Mouse (Mus musculus): ENCODE measurements at regions not wholly inside any gene's neighbourhood (a gene's known extent, or its start where the extent isn't known, plus 50 kb on each side); places are given as distances from the start of the nearest gene placed in this dataset.
A peak's percentile ranks its signal among the peaks of the same experiment; 100 is the strongest.

DNA sequence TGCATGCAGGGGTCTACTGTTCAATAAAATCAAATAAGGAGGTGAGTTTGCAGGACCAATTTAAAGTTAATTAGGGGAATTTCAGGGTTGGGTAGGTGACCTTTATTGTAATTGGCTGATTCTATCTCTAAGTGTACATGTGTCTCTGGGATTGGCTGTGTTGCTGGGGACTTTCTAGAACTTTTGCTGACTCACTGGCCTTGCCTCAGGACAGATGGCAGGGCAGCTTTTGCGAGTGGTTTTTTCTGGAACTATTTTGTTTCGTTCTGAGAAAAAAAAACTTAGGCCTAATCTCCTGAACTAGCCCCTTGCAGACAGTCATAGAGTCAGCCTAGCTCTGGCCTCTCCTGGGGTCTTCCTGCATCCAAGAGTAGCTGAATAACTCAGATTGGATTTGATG is 249.3 kb upstream of the Mdga2 start:
- Histone ChIP-seq H3K27ac (ENCODE audit: low read depth, low read length) (no peak overlapping the region), H3K4me2 (ENCODE audit: low read depth) (no peak overlapping the region), H3K9me3 (ENCODE audit: control insufficient read depth, low read length) (no peaks in the 10 kb centered on the region), H3K36me3 (ENCODE audit: control insufficient read depth, insufficient read depth, low read length) (no peaks in the 10 kb centered on the region), H3K4me3 (ENCODE audit: low read depth, low read length) (no peak overlapping the region), H3K9ac (ENCODE audit: low read length) (no peak overlapping the region), H3K4me1 (ENCODE audit: control insufficient read depth, insufficient read depth, low read length) (no peaks in the 10 kb centered on the region), H3K27me3 (ENCODE audit: control insufficient read depth, insufficient read depth, low read length) (no peaks in the 10 kb centered on the region)
- ATAC-seq (ENCODE audit: insufficient read depth, low FRiP score, low TSS enrichment) (no peak), DNase-seq (ENCODE audit: low spot score) (no peak)
- 74% methylated on average over 2 of the region's 2 CpGs for WGBS

DNA sequence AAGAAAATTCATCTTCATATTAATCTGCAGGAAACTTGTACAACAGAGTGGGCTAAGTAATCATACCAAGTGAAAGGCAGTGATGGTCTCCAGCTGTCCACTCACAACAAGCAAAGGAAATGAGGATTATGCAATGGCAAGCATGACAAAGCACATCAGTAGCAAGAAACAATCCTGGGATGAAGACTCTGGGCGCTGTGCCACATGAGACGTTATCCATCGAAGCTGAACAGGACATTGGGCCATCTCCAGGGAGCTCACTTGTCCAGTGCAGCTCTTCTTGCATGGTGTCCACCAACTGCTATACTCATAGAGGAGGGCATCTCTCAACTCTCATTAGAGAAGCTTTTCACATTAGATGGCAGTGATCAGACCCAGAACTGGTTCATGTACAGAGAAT is 248.7 kb upstream of the Mdga2 start:
- Histone ChIP-seq H3K9ac (ENCODE audit: low read length) (no peak overlapping the region), H3K4me2 (ENCODE audit: low read depth) (no peak overlapping the region), H3K9me3 (ENCODE audit: control insufficient read depth, low read length) (no peaks in the 10 kb centered on the region), H3K27ac (ENCODE audit: low read depth, low read length) (no peak overlapping the region), H3K4me1 (ENCODE audit: control insufficient read depth, insufficient read depth, low read length) (no peaks in the 10 kb centered on the region), H3K27me3 (ENCODE audit: control insufficient read depth, insufficient read depth, low read length) (no peaks in the 10 kb centered on the region), H3K36me3 (ENCODE audit: control insufficient read depth, insufficient read depth, low read length) (no peaks in the 10 kb centered on the region), H3K4me3 (ENCODE audit: low read depth, low read length) (no peak overlapping the region)
- 83% methylated on average over 3 of the region's 3 CpGs for WGBS
- ATAC-seq (ENCODE audit: insufficient read depth, low FRiP score, low TSS enrichment) (no peak), DNase-seq (ENCODE audit: low spot score) (no peak)

DNA sequence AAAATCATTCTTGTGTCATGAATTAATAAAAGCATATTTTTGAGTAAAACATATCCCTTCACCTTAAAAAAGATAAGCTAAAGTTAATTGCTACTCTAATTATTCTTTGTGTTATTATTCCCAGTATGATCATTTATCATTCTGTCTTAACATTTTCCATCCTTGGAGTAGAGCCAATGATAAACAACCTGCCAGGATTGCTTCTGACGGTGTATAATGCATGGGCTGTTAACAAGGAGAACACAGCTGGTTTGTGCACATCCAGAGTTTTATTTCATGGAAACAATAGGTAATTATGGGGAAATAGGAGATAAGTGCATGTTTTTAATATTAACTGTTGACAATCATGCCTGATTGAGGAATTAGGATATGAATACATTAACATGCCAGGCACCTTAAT is 226.8 kb upstream of the Mdga2 start:
- no peak overlapping the region for H3K9ac ChIP-seq (ENCODE audit: low read length)
- no peaks in the 10 kb centered on the region for H3K4me1 ChIP-seq (ENCODE audit: control insufficient read depth, insufficient read depth, low read length)
- H3K27me3 ChIP-seq (ENCODE audit: control insufficient read depth, insufficient read depth, low read length): no peaks in the 10 kb centered on the region
- ATAC-seq (ENCODE audit: insufficient read depth, low FRiP score, low TSS enrichment) (no peak), DNase-seq (ENCODE audit: low spot score) (no peak)
- H3K36me3 ChIP-seq (ENCODE audit: control insufficient read depth, insufficient read depth, low read length): no peaks in the 10 kb centered on the region
- H3K9me3 ChIP-seq (ENCODE audit: control insufficient read depth, low read length): no peaks in the 10 kb centered on the region
- H3K4me2 ChIP-seq (ENCODE audit: low read depth): no peak overlapping the region
- H3K4me3 ChIP-seq (ENCODE audit: low read depth, low read length): no peak overlapping the region
- no peak overlapping the region for H3K27ac ChIP-seq (ENCODE audit: low read depth, low read length)
- WGBS: 60% methylated on average over 1 of the region's 1 CpGs

DNA sequence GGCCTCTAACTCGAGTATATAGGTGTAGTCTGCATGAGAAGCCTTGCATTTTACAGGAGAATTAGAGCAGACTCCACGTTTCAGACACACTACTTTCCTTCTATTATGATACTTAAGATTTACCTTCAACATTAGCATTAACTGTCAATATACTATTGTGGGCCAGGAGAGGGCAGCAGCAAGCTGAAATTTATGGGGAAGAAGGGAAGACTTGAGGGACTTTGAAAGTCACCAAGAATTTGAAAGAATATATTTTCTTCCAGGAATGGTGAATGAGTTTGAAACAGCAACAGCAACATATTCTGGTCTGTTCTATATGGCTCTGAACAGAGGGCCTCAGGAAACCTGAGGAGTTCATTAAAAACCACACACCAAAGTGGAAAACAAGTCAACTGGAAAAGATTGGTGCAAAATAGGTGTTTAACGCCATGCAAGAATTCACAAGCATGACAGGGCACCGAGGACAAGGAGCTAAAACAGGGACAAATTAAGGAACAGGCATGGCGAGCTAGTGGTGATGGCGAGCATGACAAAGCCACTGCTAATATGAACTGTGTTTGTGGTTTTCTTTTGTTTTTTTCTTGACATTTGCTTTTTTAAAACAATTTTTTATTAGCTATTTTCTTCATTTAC is 208.1 kb upstream of the Mdga2 start:
- Histone ChIP-seq H3K36me3 (ENCODE audit: control insufficient read depth, insufficient read depth, low read length) (no peaks in the 10 kb centered on the region), H3K4me1 (ENCODE audit: control insufficient read depth, insufficient read depth, low read length) (no peaks in the 10 kb centered on the region), H3K9ac (ENCODE audit: low read length) (no peak overlapping the region), H3K9me3 (ENCODE audit: control insufficient read depth, low read length) (no peaks in the 10 kb centered on the region), H3K4me3 (ENCODE audit: low read depth, low read length) (no peak overlapping the region), H3K27me3 (ENCODE audit: control insufficient read depth, insufficient read depth, low read length) (no peaks in the 10 kb centered on the region), H3K27ac (ENCODE audit: low read depth, low read length) (no peak overlapping the region), H3K4me2 (ENCODE audit: low read depth) (no peak overlapping the region)
- whole genome bisulfite sequencing: 58% methylated on average over 6 of the region's 6 CpGs
- ATAC-seq (ENCODE audit: insufficient read depth, low FRiP score, low TSS enrichment) (no peak), DNase-seq (ENCODE audit: low spot score) (peak; percentile 46)

DNA sequence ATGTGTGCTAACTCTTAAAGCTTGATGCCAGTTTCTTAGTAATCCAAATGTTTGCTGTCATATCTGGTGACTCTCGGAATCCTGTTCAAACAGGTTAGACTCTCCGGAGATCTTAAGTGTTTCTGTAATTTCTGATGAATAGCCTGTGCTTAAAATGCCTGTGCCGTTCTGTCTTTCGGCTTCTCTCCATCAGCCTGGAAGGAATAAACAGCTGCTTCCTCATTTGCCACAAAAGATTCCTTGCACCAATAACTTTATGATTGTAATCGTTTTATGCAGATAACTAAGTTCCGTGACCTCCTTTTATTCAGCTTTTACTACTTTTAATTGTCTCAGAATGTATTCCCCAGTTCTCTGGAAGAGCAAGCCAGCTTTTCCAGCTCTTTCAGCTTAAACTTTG is 204.5 kb upstream of the Mdga2 start:
- no peak overlapping the region for H3K9ac ChIP-seq (ENCODE audit: low read length)
- DNase-seq (ENCODE audit: low spot score): no peak
- no peaks in the 10 kb centered on the region for H3K27me3 ChIP-seq (ENCODE audit: control insufficient read depth, insufficient read depth, low read length)
- H3K4me3 ChIP-seq (ENCODE audit: low read depth, low read length): no peak overlapping the region
- no peaks in the 10 kb centered on the region for H3K4me1 ChIP-seq (ENCODE audit: control insufficient read depth, insufficient read depth, low read length)
- H3K27ac ChIP-seq (ENCODE audit: low read depth, low read length): no peak overlapping the region
- no peak for ATAC-seq (ENCODE audit: insufficient read depth, low FRiP score, low TSS enrichment)
- no peaks in the 10 kb centered on the region for H3K36me3 ChIP-seq (ENCODE audit: control insufficient read depth, insufficient read depth, low read length)
- no peaks in the 10 kb centered on the region for H3K9me3 ChIP-seq (ENCODE audit: control insufficient read depth, low read length)
- H3K4me2 ChIP-seq (ENCODE audit: low read depth): no peak overlapping the region
- 81% methylated on average over 6 of the region's 6 CpGs for WGBS

DNA sequence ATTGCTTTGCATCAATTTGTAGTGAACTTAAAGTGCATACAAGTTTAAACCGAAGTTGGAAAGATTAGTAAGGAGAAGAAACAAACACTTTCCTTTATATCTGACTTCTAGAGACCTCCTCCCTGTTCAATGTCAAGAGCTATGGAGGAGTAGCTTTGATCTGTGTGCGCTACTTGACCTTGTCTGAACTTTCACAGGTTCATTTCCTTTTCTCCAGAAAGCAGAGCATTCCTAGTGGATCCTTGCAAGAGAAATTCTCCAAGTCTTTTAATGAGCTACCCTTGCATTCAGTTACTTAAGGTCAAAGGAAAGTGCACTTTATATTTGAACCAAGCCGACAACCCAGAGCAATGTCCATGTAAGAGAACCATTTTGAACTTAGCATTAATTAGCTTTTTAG is 177.2 kb upstream of the Mdga2 start:
- Histone ChIP-seq H3K36me3 (ENCODE audit: control insufficient read depth, insufficient read depth, low read length) (no peaks in the 10 kb centered on the region), H3K9ac (ENCODE audit: low read length) (no peak overlapping the region), H3K4me2 (ENCODE audit: low read depth) (no peak overlapping the region), H3K27ac (ENCODE audit: low read depth, low read length) (no peak overlapping the region), H3K27me3 (ENCODE audit: control insufficient read depth, insufficient read depth, low read length) (no peaks in the 10 kb centered on the region), H3K4me3 (ENCODE audit: low read depth, low read length) (no peak overlapping the region), H3K9me3 (ENCODE audit: control insufficient read depth, low read length) (no peaks in the 10 kb centered on the region), H3K4me1 (ENCODE audit: control insufficient read depth, insufficient read depth, low read length) (no peaks in the 10 kb centered on the region)
- ATAC-seq (ENCODE audit: insufficient read depth, low FRiP score, low TSS enrichment) (no peak), DNase-seq (ENCODE audit: low spot score) (no peak)
- WGBS: 77% methylated on average over 3 of the region's 3 CpGs

DNA sequence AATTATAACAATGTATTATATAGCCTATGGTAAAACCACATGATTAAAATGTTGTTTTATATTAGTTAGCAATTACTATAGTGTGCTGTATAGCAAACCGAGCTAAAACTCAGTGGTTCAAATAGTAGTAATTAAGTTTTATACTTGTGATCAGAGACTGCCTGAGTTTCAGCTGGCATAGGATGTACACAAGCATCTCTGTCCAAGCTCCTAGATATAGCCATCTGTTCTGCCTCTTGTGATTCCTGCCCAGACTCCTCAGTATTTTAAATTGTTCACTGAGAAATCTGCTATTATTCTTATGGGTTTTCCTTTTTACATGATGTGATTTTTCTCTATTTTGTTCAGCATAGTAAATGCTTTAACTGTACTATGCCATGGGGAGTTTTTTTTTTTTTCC is 152.2 kb upstream of the Mdga2 start:
- ATAC-seq (ENCODE audit: insufficient read depth, low FRiP score, low TSS enrichment) (no peak), DNase-seq (ENCODE audit: low spot score) (no peak)
- WGBS: 80% methylated on average over 1 of the region's 1 CpGs
- Histone ChIP-seq H3K4me3 (ENCODE audit: low read depth, low read length) (no peak overlapping the region), H3K36me3 (ENCODE audit: control insufficient read depth, insufficient read depth, low read length) (no peaks in the 10 kb centered on the region), H3K4me2 (ENCODE audit: low read depth) (no peak overlapping the region), H3K27me3 (ENCODE audit: control insufficient read depth, insufficient read depth, low read length) (no peaks in the 10 kb centered on the region), H3K27ac (ENCODE audit: low read depth, low read length) (no peak overlapping the region), H3K4me1 (ENCODE audit: control insufficient read depth, insufficient read depth, low read length) (no peaks in the 10 kb centered on the region), H3K9me3 (ENCODE audit: control insufficient read depth, low read length) (no peaks in the 10 kb centered on the region), H3K9ac (ENCODE audit: low read length) (no peak overlapping the region)

DNA sequence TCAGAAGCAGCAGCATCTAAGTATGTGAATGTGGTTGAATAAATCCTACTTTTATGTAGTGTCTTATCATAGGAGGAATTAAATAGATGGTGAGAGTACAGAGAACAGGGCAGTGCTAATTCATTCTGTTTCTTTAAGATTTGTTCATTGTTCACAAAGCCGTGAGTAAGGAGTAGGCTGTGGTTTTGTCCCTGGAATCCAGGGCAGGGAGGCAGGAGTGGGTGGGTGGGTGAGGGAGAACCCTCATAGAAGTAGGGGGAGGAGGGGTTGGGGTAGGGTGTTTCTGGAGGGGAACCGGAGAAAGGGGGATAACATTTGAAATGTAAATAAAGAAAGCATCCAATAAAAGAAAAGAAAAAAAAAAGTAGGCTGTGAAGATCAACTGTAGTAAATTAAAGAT is 126.2 kb upstream of the Mdga2 start:
- WGBS: 14% methylated on average over 2 of the region's 2 CpGs

DNA sequence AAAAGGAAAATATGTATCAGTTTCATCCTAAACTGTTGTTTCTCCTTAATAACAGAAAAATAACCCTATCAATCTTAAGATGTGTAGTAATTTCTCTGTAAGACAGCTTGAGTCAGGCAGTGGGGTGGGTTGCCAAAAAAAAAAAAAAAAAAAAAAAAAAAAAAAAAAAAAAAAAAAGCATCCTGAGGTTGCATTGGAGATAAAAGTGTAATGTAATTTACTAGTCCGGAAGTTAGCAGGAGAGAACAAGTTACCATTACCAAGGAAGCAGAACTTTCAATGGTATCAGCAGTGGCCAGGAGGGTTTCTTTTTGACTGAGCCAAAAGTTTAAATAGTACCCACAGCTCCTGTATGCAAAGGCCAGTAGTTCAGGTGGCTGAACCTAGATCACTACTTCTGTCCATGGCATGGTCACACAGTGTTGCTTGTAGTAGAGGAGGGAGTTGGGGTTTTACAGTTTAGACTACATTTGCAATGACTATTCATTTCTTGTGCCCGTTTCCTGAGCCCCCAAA is 110.2 kb upstream of the Mdga2 start:
- H3K4me3 ChIP-seq (ENCODE audit: low read depth, low read length): no peak overlapping the region
- H3K27me3 ChIP-seq (ENCODE audit: control insufficient read depth, insufficient read depth, low read length): no peaks in the 10 kb centered on the region
- no peak overlapping the region for H3K4me2 ChIP-seq (ENCODE audit: low read depth)
- WGBS: 93% methylated on average over 2 of the region's 2 CpGs
- H3K9ac ChIP-seq (ENCODE audit: low read length): no peak overlapping the region
- DNase-seq (ENCODE audit: low spot score): no peak
- H3K27ac ChIP-seq (ENCODE audit: low read depth, low read length): no peak overlapping the region
- H3K4me1 ChIP-seq (ENCODE audit: control insufficient read depth, insufficient read depth, low read length): no peaks in the 10 kb centered on the region
- no peaks in the 10 kb centered on the region for H3K9me3 ChIP-seq (ENCODE audit: control insufficient read depth, low read length)
- ATAC-seq (ENCODE audit: insufficient read depth, low FRiP score, low TSS enrichment): no peak
- no peaks in the 10 kb centered on the region for H3K36me3 ChIP-seq (ENCODE audit: control insufficient read depth, insufficient read depth, low read length)

More for the DNA sequence above, 126.2 kb upstream of the Mdga2 start:
- no peaks in the 10 kb centered on the region for H3K4me1 ChIP-seq (ENCODE audit: control insufficient read depth, insufficient read depth, low read length)
- no peak for DNase-seq (ENCODE audit: low spot score)
- H3K27ac ChIP-seq (ENCODE audit: low read depth, low read length): no peak overlapping the region
- ATAC-seq (ENCODE audit: insufficient read depth, low FRiP score, low TSS enrichment): no peak
- no peak overlapping the region for H3K4me2 ChIP-seq (ENCODE audit: low read depth)
- H3K27me3 ChIP-seq (ENCODE audit: control insufficient read depth, insufficient read depth, low read length): no peaks in the 10 kb centered on the region
- H3K9ac ChIP-seq (ENCODE audit: low read length): no peak overlapping the region
- no peaks in the 10 kb centered on the region for H3K9me3 ChIP-seq (ENCODE audit: control insufficient read depth, low read length)
- H3K36me3 ChIP-seq (ENCODE audit: control insufficient read depth, insufficient read depth, low read length): no peaks in the 10 kb centered on the region
- H3K4me3 ChIP-seq (ENCODE audit: low read depth, low read length): no peak overlapping the region

Data from neural tube, embryonic 11.5 days (tissue).